Mouse (Mus musculus): ENCODE results near the gene Fndc8. TPM values are rescaled to one million over a fixed set of nuclear protein-coding genes. Genes with fewer than 3 reads are reported as not detected.

Gene Fndc8
- polyA plus RNA-seq, 1 experiment from 2014 or later = 0.35 TPM

DNA sequence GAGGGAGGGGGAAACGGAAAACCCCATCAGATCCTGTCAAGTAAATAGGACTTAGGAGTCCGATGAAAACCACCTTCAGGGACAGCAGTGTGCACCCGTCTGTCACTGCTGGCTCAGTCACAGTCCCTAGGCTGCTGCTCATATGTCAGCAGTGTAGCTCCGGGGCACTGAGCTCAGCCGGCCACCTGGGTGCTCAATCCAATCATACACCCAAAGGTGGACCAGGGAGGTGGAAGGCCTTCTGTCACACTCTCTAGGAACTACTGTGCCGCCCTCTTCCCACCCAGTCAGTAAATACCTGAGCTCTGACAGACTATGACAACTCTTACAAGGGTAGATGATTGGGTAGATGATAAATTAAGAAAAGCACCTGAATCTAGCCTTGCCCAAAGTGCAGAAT, 31.2 kb upstream of the Fndc8 start:
- Histone ChIP-seq H3K9ac (ENCODE audit: low read length) (no peak overlapping the region), H3K4me3 (ENCODE audit: control insufficient read depth in 1 of 2, insufficient read depth in 1 of 2, low read depth in 1 of 2, low read length in 2 of 2) (no peak overlapping the region), H3K36me3 (ENCODE audit: control insufficient read depth, insufficient read depth, low read length) (no peaks in the 10 kb centered on the region), H3K27ac (replicated peaks in 1 of 2; ENCODE audit: control insufficient read depth in 1 of 2, insufficient read depth in 1 of 2, low read depth in 2 of 2, low read length in 2 of 2) (no peak overlapping the region), H3K4me1 (ENCODE audit: control insufficient read depth in 2 of 2, insufficient read depth in 2 of 2, low read length in 2 of 2) (peaks cover 2 to 5% of the 10 kb centered on the region in 2 experiments; a peak in 1 of 4 replicates), H3K9me3 (ENCODE audit: control insufficient read depth, low read length) (no peaks in the 10 kb centered on the region), H3K27me3 (ENCODE audit: control insufficient read depth, insufficient read depth, low read length) (no peaks in the 10 kb centered on the region), H3K4me2 (ENCODE audit: low read length) (no peak overlapping the region)
- no peak for ATAC-seq (ENCODE audit: insufficient number of reproducible peaks, insufficient read depth, low FRiP score, low read depth)
- WGBS = 71% methylated on average over 6 of the region's 6 CpGs

DNA sequence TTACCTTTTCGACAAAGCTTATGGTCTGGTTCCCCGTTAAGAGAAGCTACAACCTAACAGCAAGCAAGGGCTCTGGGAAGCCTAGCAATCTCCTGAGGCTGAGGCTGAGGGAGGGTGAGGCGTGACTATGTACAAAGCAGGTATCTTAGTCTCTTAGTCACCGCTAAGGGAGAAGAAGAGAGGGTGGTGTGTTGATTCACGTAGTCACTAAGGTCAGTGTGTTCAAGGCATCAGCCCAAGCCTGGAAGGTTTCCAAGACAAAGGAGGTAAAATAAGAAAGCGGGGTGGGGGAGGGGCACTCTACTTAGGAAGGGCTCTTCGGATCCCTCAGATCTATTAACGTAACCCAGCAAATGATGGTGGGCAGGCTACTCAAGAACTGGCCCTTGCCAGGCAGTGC, 30.4 kb upstream of the Fndc8 start:
- Histone ChIP-seq H3K4me3 (ENCODE audit: control insufficient read depth in 1 of 2, insufficient read depth in 1 of 2, low read depth in 1 of 2, low read length in 2 of 2) (no peak overlapping the region), H3K27me3 (ENCODE audit: control insufficient read depth, insufficient read depth, low read length) (no peaks in the 10 kb centered on the region), H3K27ac (replicated peaks in 1 of 2; ENCODE audit: control insufficient read depth in 1 of 2, insufficient read depth in 1 of 2, low read depth in 2 of 2, low read length in 2 of 2) (no peak overlapping the region), H3K4me2 (ENCODE audit: low read length) (no peak overlapping the region), H3K9ac (ENCODE audit: low read length) (no peak overlapping the region), H3K4me1 (ENCODE audit: control insufficient read depth in 2 of 2, insufficient read depth in 2 of 2, low read length in 2 of 2) (peaks cover 2 to 5% of the 10 kb centered on the region in 2 experiments; a peak in 1 of 4 replicates), H3K36me3 (ENCODE audit: control insufficient read depth, insufficient read depth, low read length) (no peaks in the 10 kb centered on the region), H3K9me3 (ENCODE audit: control insufficient read depth, low read length) (no peaks in the 10 kb centered on the region)
- no peak for ATAC-seq (ENCODE audit: insufficient number of reproducible peaks, insufficient read depth, low FRiP score, low read depth)
- WGBS = 61% methylated on average over 8 of the region's 8 CpGs

DNA sequence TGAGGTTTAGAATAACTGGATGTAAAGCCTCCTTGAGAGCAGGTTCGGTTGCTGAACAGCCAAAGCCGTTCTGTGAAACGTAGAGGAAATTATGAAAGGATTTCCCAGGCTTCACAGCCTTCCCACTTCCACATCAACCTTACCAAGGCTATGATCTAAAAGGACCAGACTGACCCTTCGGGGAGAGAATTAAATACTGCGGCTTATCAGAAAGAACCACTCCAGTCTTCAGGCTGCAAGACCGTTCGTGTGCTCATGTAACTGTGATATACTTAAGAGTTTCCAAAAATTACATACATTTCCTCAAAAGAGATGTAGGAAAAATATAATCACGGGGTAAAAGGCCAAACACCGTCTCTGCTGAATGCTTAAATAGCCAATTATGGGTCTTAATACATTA, 29.3 kb upstream of the Fndc8 start:
- Histone ChIP-seq H3K27ac (replicated peaks in 1 of 2; ENCODE audit: control insufficient read depth in 1 of 2, insufficient read depth in 1 of 2, low read depth in 2 of 2, low read length in 2 of 2) (no peak overlapping the region), H3K4me1 (ENCODE audit: control insufficient read depth in 2 of 2, insufficient read depth in 2 of 2, low read length in 2 of 2) (peaks cover 2 to 5% of the 10 kb centered on the region in 2 experiments; a peak in 1 of 4 replicates), H3K9me3 (ENCODE audit: control insufficient read depth, low read length) (no peaks in the 10 kb centered on the region), H3K4me2 (ENCODE audit: low read length) (no peak overlapping the region), H3K9ac (ENCODE audit: low read length) (no peak overlapping the region), H3K4me3 (ENCODE audit: control insufficient read depth in 1 of 2, insufficient read depth in 1 of 2, low read depth in 1 of 2, low read length in 2 of 2) (no peak overlapping the region), H3K36me3 (ENCODE audit: control insufficient read depth, insufficient read depth, low read length) (no peaks in the 10 kb centered on the region), H3K27me3 (ENCODE audit: control insufficient read depth, insufficient read depth, low read length) (no peaks in the 10 kb centered on the region)
- no peak for ATAC-seq (ENCODE audit: insufficient number of reproducible peaks, insufficient read depth, low FRiP score, low read depth)
- WGBS = 73% methylated on average over 9 of the region's 9 CpGs

DNA sequence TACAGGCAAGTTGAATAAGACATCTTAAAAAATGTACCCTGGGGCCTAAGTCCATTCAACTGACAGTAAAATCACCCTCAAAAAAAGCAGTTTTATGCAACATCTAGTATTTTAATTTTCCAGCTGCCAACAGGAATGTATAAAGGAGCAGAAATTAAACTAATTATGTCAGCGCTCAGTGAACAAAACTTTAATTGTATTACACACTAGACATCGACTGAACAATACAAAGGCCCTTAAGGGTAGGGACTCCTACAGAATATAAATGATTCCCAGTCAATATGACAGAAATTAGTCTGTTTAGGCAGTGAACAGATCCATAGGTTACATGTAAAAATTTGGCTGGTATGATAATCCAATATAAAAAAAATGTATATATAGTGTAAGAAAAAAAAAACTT, 28.9 kb upstream of the Fndc8 start:
- no peak overlapping the region for H3K4me3 ChIP-seq (ENCODE audit: control insufficient read depth in 1 of 2, insufficient read depth in 1 of 2, low read depth in 1 of 2, low read length in 2 of 2)
- WGBS = 84% methylated on average over 2 of the region's 2 CpGs
- no peak overlapping the region for H3K27ac ChIP-seq (replicated peaks in 1 of 2; ENCODE audit: control insufficient read depth in 1 of 2, insufficient read depth in 1 of 2, low read depth in 2 of 2, low read length in 2 of 2)
- peaks cover 2 to 5% of the 10 kb centered on the region in 2 experiments; a peak in 1 of 4 replicates for H3K4me1 ChIP-seq (ENCODE audit: control insufficient read depth in 2 of 2, insufficient read depth in 2 of 2, low read length in 2 of 2)
- no peaks in the 10 kb centered on the region for H3K9me3 ChIP-seq (ENCODE audit: control insufficient read depth, low read length)
- no peaks in the 10 kb centered on the region for H3K36me3 ChIP-seq (ENCODE audit: control insufficient read depth, insufficient read depth, low read length)
- ATAC-seq (ENCODE audit: insufficient number of reproducible peaks, insufficient read depth, low FRiP score, low read depth) = no peak
- no peak overlapping the region for H3K4me2 ChIP-seq (ENCODE audit: low read length)
- no peak overlapping the region for H3K9ac ChIP-seq (ENCODE audit: low read length)
- H3K27me3 ChIP-seq (ENCODE audit: control insufficient read depth, insufficient read depth, low read length) = no peaks in the 10 kb centered on the region

DNA sequence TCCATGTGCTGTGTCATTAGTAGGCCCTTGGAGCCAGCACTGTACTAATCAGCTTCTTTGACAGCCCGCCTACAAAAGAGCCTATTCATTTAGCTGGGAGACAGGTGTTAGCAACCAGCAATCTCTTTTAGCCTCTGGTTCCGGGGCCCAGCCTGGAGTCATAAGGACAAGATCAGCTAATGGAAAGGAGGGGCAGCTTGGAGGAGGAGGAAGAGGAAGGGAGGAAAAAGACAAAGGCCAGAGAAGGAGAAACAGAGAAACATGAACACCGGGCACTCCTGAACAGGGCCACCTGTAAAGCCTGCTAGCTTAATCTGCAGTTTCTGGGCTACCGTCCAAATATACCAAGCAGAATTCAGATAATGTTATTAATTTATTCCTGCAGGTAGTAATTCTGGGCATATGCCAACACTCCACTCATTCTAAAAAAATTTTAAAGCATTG, 28.4 kb upstream of the Fndc8 start:
- Histone ChIP-seq H3K27ac (replicated peaks in 1 of 2; ENCODE audit: control insufficient read depth in 1 of 2, insufficient read depth in 1 of 2, low read depth in 2 of 2, low read length in 2 of 2) (no peak overlapping the region), H3K4me2 (ENCODE audit: low read length) (no peak overlapping the region), H3K9me3 (ENCODE audit: control insufficient read depth, low read length) (no peaks in the 10 kb centered on the region), H3K27me3 (ENCODE audit: control insufficient read depth, insufficient read depth, low read length) (no peaks in the 10 kb centered on the region), H3K36me3 (ENCODE audit: control insufficient read depth, insufficient read depth, low read length) (no peaks in the 10 kb centered on the region), H3K4me3 (ENCODE audit: control insufficient read depth in 1 of 2, insufficient read depth in 1 of 2, low read depth in 1 of 2, low read length in 2 of 2) (no peak overlapping the region), H3K4me1 (ENCODE audit: control insufficient read depth in 2 of 2, insufficient read depth in 2 of 2, low read length in 2 of 2) (peaks cover 2 to 5% of the 10 kb centered on the region in 2 experiments; a peak in 1 of 4 replicates), H3K9ac (ENCODE audit: low read length) (no peak overlapping the region)
- 59% methylated on average over 4 of the region's 4 CpGs for WGBS
- no peak for ATAC-seq (ENCODE audit: insufficient number of reproducible peaks, insufficient read depth, low FRiP score, low read depth)

DNA sequence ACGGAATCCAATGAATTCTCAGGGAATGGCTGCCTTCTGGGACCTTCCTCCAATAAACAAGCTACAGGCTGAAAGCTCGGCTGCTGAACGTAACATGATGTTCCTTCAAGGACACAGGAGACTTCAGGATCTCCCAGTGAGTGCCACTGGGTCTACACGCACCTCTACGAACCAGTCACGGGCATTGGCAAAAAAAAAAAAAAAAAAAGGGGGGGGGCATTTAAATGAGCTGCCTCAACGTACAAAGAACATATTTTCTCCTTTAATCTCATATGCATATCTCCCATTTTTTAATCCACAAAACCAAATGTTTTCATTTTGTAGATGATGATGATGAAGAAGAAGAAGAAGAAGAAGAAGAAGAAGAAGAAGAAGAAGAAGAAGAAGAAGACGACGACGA, 26.0 kb upstream of the Fndc8 start:
- Histone ChIP-seq H3K27me3 (ENCODE audit: control insufficient read depth, insufficient read depth, low read length) (no peaks in the 10 kb centered on the region), H3K4me2 (ENCODE audit: low read length) (no peak overlapping the region), H3K9ac (ENCODE audit: low read length) (no peak overlapping the region), H3K4me3 (ENCODE audit: control insufficient read depth in 1 of 2, insufficient read depth in 1 of 2, low read depth in 1 of 2, low read length in 2 of 2) (no peak overlapping the region), H3K4me1 (ENCODE audit: control insufficient read depth in 2 of 2, insufficient read depth in 2 of 2, low read length in 2 of 2) (peaks cover 2 to 9% of the 10 kb centered on the region in 2 experiments; a peak in 2 of 4 replicates), H3K27ac (replicated peaks in 1 of 2; ENCODE audit: control insufficient read depth in 1 of 2, insufficient read depth in 1 of 2, low read depth in 2 of 2, low read length in 2 of 2) (no peak overlapping the region), H3K36me3 (ENCODE audit: control insufficient read depth, insufficient read depth, low read length) (no peaks in the 10 kb centered on the region), H3K9me3 (ENCODE audit: control insufficient read depth, low read length) (no peaks in the 10 kb centered on the region)
- ATAC-seq (ENCODE audit: insufficient number of reproducible peaks, insufficient read depth, low FRiP score, low read depth) = no peak
- WGBS = 77% methylated on average over 10 of the region's 10 CpGs

DNA sequence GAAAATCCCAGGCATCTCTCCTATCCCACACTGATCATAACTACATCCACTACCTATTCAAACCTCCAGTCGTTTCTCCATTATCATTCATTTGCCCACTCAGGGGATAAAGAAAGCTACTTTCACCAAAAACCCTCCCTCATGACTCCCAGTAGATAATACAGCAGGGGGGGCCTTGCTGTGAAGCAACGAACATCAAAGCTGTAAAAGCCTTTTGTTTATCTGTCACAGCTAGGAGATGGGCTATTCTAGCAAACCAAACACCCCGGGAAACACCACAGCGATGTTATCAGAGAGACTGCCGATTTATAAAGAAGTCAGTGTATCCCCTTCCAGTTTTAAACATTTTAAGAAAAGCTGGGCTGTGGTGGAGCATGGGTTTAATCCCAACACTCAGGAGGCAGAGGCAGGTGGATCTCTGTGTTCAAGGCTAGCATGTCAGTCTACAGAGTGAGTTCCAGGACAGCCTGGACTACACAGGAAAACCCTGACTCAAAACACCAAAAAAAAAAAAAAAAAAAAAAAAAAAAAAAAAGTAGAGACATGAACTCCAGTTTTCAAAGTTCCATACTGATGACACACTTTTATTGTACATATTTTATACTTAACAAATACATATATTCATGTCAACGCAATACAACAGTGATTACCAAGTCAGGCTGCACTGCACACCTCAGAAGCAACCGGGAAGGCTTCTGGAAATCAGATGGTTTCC, 24.9 kb upstream of the Fndc8 start:
- no peak overlapping the region for H3K4me3 ChIP-seq (ENCODE audit: control insufficient read depth in 1 of 2, insufficient read depth in 1 of 2, low read depth in 1 of 2, low read length in 2 of 2)
- H3K4me2 ChIP-seq (ENCODE audit: low read length) = no peak overlapping the region
- peaks cover 0 to 7% of the 10 kb centered on the region in 2 experiments; a peak in 2 of 4 replicates for H3K4me1 ChIP-seq (ENCODE audit: control insufficient read depth in 2 of 2, insufficient read depth in 2 of 2, low read length in 2 of 2)
- H3K27ac ChIP-seq (replicated peaks in 1 of 2; ENCODE audit: control insufficient read depth in 1 of 2, insufficient read depth in 1 of 2, low read depth in 2 of 2, low read length in 2 of 2) = no peak overlapping the region
- ATAC-seq (ENCODE audit: insufficient number of reproducible peaks, insufficient read depth, low FRiP score, low read depth) = no peak
- no peaks in the 10 kb centered on the region for H3K27me3 ChIP-seq (ENCODE audit: control insufficient read depth, insufficient read depth, low read length)
- no peaks in the 10 kb centered on the region for H3K36me3 ChIP-seq (ENCODE audit: control insufficient read depth, insufficient read depth, low read length)
- no peaks in the 10 kb centered on the region for H3K9me3 ChIP-seq (ENCODE audit: control insufficient read depth, low read length)
- 31% methylated on average over 7 of the region's 7 CpGs for WGBS
- no peak overlapping the region for H3K9ac ChIP-seq (ENCODE audit: low read length)

DNA sequence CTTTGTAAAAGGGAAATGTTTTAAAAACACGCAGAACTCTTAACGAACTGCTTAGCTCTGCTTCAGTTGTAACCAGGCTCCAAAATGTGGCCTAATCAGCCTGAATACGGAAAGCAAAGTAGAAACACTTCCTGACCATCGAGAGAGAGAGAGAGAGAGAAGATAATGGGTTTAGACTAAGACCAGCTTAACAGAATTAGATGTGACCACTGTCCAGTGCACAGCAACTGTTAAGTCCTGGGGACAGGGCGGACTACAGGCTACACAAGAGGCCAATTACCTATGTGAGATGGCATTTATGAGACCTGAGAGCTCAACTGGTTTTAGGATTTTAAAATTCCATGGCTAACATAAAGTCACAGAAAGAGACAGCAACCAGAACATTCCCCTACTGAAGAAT, 24.0 kb upstream of the Fndc8 start:
- H3K36me3 ChIP-seq (ENCODE audit: control insufficient read depth, insufficient read depth, low read length) = no peaks in the 10 kb centered on the region
- no peak overlapping the region for H3K27ac ChIP-seq (replicated peaks in 1 of 2; ENCODE audit: control insufficient read depth in 1 of 2, insufficient read depth in 1 of 2, low read depth in 2 of 2, low read length in 2 of 2)
- H3K4me3 ChIP-seq (ENCODE audit: control insufficient read depth in 1 of 2, insufficient read depth in 1 of 2, low read depth in 1 of 2, low read length in 2 of 2) = no peak overlapping the region
- no peak for ATAC-seq (ENCODE audit: insufficient number of reproducible peaks, insufficient read depth, low FRiP score, low read depth)
- no peak overlapping the region for H3K9ac ChIP-seq (ENCODE audit: low read length)
- WGBS = 53% methylated on average over 5 of the region's 5 CpGs
- peaks cover 0 to 7% of the 10 kb centered on the region in 2 experiments; a peak in 2 of 4 replicates for H3K4me1 ChIP-seq (ENCODE audit: control insufficient read depth in 2 of 2, insufficient read depth in 2 of 2, low read length in 2 of 2)
- H3K9me3 ChIP-seq (ENCODE audit: control insufficient read depth, low read length) = no peaks in the 10 kb centered on the region
- no peak overlapping the region for H3K4me2 ChIP-seq (ENCODE audit: low read length)
- no peaks in the 10 kb centered on the region for H3K27me3 ChIP-seq (ENCODE audit: control insufficient read depth, insufficient read depth, low read length)

Data from heart, embryonic 14.5 days (tissue).